Mouse (Mus musculus): ENCODE results near the gene Gm44596. TPM values are rescaled to one million over a fixed set of nuclear protein-coding genes. Genes with fewer than 3 reads are reported as not detected.

Gene Gm44596
- polyA plus RNA-seq, 1 experiment from 2014 or later, result not detected

DNA sequence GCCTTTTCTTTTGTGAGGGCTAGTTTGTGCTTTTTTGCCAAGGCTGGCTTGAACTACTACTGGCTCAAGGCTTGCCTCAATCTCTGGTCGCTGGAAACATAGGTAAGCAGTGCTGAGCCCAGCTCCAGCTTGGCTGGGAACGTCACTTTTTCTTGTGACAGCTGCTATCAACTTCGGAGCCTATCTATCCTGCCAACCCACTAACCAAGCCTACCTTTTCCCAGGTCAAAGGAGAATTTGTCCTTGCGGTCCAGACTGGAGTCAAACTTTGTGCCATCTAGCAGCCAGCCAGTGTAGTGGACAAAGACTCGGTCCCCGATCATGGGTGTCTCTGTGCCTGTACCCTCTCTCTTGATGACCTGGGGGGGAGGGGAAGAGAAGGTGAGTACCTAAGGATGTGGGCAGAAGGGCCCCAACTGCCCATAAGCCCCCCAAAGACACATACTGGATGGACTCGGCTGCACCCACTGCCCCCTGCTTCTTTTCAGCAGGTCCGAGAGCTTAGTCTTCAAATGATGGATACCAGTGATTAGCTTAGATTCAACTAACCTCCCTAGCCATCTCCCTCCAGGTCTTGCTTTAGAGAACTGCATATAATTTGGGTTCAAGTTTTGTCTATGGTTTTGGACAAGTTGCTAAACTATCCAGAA, 61.2 kb downstream of the Gm44596 start:
- H3K9me3 ChIP-seq, result no peaks in the 10 kb centered on the region
- ATAC-seq (ENCODE audit: low FRiP score, low read depth), result no peak
- H3K27me3 ChIP-seq, result no peaks in the 10 kb centered on the region
- peak overlapping the region; percentile 76 for H3K4me2 ChIP-seq
- WGBS, result 85% methylated on average over 8 of the region's 8 CpGs
- peaks cover 49% of the 10 kb centered on the region for H3K36me3 ChIP-seq
- peaks cover 19% of the 10 kb centered on the region for H3K4me1 ChIP-seq (replicated peaks)
- peak overlapping the region; percentile 78 for H3K9ac ChIP-seq
- peak overlapping the region; percentile 64 for H3K4me3 ChIP-seq
- H3K27ac ChIP-seq (replicated peaks), result peak overlapping the region; percentile 86; the same call in 1 of the 2 replicates

DNA sequence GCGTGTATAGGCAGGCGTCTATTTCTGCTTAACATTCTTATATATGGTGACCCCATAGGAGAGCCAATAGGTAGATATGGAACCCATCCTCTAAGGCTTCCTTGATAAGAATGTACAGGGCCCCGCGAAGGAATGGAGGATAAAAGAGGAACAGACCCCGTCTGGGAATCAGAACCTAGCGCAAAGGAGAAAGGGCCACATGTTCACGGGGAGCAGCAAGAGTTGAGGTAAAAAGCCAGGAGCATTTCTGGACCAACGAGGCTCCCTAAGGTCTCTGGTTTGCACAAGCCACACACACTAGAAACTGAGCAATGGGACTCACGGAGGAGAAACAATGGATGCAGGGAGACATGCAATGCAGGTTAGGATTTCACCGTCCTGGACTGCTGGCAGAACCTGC, 62.0 kb downstream of the Gm44596 start:
- WGBS, result 4% methylated on average over 10 of the region's 10 CpGs
- H3K4me3 ChIP-seq, result peak overlapping the region; percentile 64
- H3K9me3 ChIP-seq, result no peaks in the 10 kb centered on the region
- H3K4me2 ChIP-seq, result peak overlapping the region; percentile 76
- peaks cover 19% of the 10 kb centered on the region for H3K4me1 ChIP-seq (replicated peaks)
- no peaks in the 10 kb centered on the region for H3K27me3 ChIP-seq
- H3K36me3 ChIP-seq, result peaks cover 41% of the 10 kb centered on the region
- ATAC-seq (ENCODE audit: low FRiP score, low read depth), result no peak; the same call in 1 of the 2 replicates
- H3K27ac ChIP-seq (replicated peaks), result peak overlapping the region; percentile 86
- peak overlapping the region; percentile 78 for H3K9ac ChIP-seq

- no peaks in the 10 kb centered on the region for H3K9me3 ChIP-seq
- peaks cover 36% of the 10 kb centered on the region for H3K36me3 ChIP-seq
- peaks cover 19% of the 10 kb centered on the region for H3K4me1 ChIP-seq (replicated peaks)
- WGBS, result under 1% methylated on average over 52 of the region's 52 CpGs
- peak overlapping the region; percentile 86 for H3K27ac ChIP-seq (replicated peaks)
- peak overlapping the region; percentile 64 for H3K4me3 ChIP-seq
- ATAC-seq (ENCODE audit: low FRiP score, low read depth), result peak; percentile 65
- peak overlapping the region; percentile 78 for H3K9ac ChIP-seq
- H3K27me3 ChIP-seq, result no peaks in the 10 kb centered on the region
- H3K4me2 ChIP-seq, result peak overlapping the region; percentile 76
Observed at GRCm38 (mm10) chr6:128437731-128438316, 62.5 kb downstream of the Gm44596 start.

DNA sequence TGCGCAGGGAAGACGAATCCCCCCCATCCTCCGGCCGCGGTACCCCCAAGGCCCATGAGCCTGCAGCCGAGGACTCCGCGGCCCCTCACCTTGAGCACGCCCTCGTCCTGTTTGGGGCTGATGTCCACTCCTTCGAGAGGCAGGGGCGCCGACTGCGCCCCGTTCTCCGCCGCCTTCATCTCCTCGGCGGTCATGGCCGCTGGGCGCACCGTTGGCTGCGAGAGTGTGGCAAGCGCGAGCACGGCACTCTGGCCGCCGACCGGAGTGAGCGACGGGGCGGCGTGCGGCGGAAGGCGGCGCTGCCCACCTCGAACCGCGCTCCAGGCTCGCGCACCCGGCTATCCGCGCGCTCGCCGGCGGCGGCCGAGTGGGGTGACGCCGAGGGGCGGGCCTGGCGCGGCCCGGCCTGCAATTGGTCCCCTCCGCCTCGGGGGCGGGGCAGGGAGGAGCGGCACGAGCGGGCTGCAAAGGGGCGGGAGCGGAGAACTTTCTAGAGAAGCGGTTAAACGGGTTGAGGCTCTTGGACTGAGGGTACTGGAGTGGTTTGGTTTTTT, 63.1 kb downstream of the Gm44596 start, which contains the start of gene Fkbp4:
Gene Fkbp4 (minus strand): TSS at position 361 of the 554 bp plus-strand sequence.
- peaks cover 19% of the 10 kb centered on the region for H3K4me1 ChIP-seq (replicated peaks)
- H3K4me3 ChIP-seq, result peak within 1 kb of the TSS; percentile 64
- peaks cover 30% of the 10 kb centered on the region for H3K36me3 ChIP-seq
- H3K4me2 ChIP-seq, result peak within 1 kb of the TSS; percentile 76
- no peaks in the 10 kb centered on the region for H3K27me3 ChIP-seq
- WGBS, result under 1% methylated on average over 63 of the region's 67 CpGs
- peak within 1 kb of the TSS; percentile 86 for H3K27ac ChIP-seq (replicated peaks)
- H3K9ac ChIP-seq, result peak within 1 kb of the TSS; percentile 78
- no peaks in the 10 kb centered on the region for H3K9me3 ChIP-seq
- peak; percentile 94 for ATAC-seq (ENCODE audit: low FRiP score, low read depth)

- Histone ChIP-seq H3K4me2 (peak overlapping the region; percentile 76), H3K27me3 (no peaks in the 10 kb centered on the region), H3K4me3 (peak overlapping the region; percentile 64), H3K9ac (peak overlapping the region; percentile 38), H3K4me1 (replicated peaks) (peaks cover 19% of the 10 kb centered on the region), H3K27ac (replicated peaks) (peak overlapping the region; percentile 86), H3K9me3 (no peaks in the 10 kb centered on the region), H3K36me3 (peaks cover 25% of the 10 kb centered on the region)
- 29% methylated on average over 18 of the region's 18 CpGs for WGBS
- ATAC-seq (ENCODE audit: low FRiP score, low read depth), result no peak; the same call in 1 of the 2 replicates
Observed at GRCm38 (mm10) chr6:128438871-128439341, 63.6 kb downstream of the Gm44596 start.

DNA sequence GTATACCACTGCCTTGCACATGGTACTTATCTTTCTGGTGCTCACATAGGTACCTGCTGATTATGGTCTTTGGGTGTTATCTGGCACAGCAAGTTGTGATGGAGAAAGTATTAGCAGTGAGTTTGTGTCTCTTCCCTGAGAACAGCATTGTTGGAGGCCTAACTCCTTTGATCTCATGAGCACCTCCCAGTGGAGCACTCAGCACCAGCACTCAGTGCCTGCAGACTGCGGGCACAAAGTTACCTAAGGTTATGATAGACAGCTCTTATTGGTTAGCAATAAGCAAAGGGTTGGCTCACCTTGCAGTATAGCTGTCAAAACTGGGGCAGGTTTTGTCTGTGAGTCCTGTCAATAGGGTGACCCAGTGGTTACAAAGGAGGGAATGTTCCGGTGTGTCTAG, 64.9 kb downstream of the Gm44596 start:
- Histone ChIP-seq H3K4me2 (no peak overlapping the region), H3K27me3 (no peaks in the 10 kb centered on the region), H3K9ac (no peak overlapping the region), H3K4me3 (no peak overlapping the region), H3K4me1 (replicated peaks) (peaks cover 19% of the 10 kb centered on the region), H3K9me3 (no peaks in the 10 kb centered on the region), H3K36me3 (peaks cover 11% of the 10 kb centered on the region), H3K27ac (replicated peaks) (no peak overlapping the region)
- 90% methylated on average over 2 of the region's 2 CpGs for WGBS
- ATAC-seq (ENCODE audit: low FRiP score, low read depth), result no peak

DNA sequence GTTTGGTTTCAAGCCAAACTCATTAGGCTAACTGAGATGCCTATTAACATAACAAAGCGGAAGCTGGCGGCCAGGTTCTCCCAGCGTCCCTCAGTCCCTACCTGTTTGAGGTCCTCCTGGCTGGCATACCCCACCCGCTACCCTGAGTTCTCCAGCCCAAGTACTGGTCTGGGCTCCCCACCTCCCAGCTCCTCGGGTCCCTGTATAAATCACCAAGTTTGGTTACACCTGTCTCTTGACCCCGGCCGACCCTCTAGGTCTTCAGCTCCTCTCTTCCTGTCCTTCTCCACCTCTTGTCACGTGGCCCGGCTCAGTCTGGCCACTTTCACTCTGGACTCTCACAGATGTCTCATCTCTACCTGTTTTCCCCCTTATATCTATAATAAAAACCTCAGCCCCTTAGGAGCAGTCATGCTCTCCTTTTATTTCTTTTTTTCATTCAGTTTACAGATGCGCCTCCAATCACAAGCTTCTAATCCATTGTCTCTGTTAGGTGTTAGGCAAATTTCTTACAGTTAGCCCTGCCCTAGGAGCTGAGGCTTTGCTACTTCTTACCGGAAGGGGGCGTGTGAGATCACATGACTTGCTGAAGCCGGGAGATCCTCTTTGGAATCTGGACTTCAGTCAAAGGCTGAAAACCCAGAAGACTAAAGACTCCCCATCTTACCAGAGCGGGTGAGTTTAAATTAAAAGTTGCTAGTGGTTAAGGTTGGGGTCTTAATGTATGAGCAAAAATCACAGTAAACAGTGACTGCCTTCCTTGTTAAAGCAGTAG, 70.6 kb downstream of the Gm44596 start:
- H3K4me3 ChIP-seq, result peak overlapping the region; percentile 14; the same call in 1 of the 2 replicates
- H3K27me3 ChIP-seq, result no peaks in the 10 kb centered on the region
- H3K36me3 ChIP-seq, result no peaks in the 10 kb centered on the region
- peak; percentile 72 for ATAC-seq (ENCODE audit: low FRiP score, low read depth)
- H3K4me1 ChIP-seq (replicated peaks), result peaks cover 6% of the 10 kb centered on the region
- WGBS, result 17% methylated on average over 14 of the region's 14 CpGs
- H3K9ac ChIP-seq, result peak overlapping the region; percentile 27; the same call in 1 of the 2 replicates
- no peak overlapping the region for H3K27ac ChIP-seq (replicated peaks)
- H3K4me2 ChIP-seq, result peak overlapping the region; percentile 56
- H3K9me3 ChIP-seq, result no peaks in the 10 kb centered on the region

DNA sequence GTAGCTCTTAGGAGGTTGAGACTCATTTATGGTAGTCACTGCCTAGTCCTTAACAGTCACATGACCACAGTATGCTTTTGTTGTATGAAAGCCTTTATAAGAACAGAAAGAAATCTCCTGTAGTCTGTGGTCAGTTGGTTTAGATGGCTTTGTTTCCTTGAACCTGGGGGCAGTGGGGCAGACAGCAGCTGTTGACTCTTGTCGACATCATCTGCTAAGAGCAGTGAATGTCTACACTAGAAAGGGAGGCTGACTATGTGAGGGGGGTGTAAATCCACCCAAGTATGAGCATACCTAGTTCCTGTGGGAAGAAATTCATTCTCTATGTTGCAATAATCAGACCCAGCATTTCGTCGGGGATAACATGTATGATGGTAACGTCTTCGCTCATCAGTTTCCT, 71.8 kb downstream of the Gm44596 start:
- Histone ChIP-seq H3K4me2 (no peak overlapping the region), H3K9me3 (no peaks in the 10 kb centered on the region), H3K9ac (no peak overlapping the region), H3K4me1 (replicated peaks) (peaks cover 6% of the 10 kb centered on the region), H3K27ac (replicated peaks) (no peak overlapping the region), H3K4me3 (no peak overlapping the region), H3K27me3 (no peaks in the 10 kb centered on the region), H3K36me3 (no peaks in the 10 kb centered on the region)
- ATAC-seq (ENCODE audit: low FRiP score, low read depth), result no peak
- WGBS, result 95% methylated on average over 5 of the region's 5 CpGs

DNA sequence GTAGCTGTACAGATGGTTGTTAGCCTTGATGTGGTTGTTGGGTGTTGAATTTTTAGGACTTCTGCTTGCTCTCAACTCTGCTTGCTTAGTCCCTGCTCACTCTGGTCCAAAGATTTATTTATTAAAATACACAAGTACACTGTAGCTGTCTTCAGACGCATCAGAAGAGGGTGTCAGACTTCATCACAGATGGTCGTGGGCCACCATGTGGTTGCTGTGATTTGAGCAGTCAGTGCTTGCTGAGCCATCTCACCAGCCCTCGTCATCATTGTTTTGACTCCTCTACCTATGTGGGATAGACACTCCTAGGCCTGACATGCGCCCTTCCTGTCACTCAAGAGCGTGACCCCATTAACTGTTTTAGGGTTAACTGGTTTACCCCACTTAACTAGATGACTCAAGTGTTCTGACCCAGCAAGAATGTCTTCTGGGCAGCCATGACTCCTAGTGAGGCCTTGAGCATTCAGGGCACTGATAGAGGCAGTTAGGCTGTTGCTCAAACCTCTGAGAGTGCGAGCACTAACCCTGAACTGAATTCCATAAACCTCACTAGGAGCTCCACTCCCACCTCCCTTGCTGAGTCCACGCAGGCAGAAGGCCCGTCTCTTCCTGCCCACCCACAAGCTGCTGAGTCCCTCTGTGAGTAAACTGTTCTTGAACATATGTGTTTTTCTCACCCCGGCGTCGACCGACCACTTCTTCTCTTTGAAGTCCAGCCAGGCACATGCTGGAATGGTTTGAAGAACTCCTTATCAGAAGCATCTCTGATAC, 80.7 kb downstream of the Gm44596 start:
- Histone ChIP-seq H3K4me1 (replicated peaks) (no peaks in the 10 kb centered on the region), H3K9ac (no peak overlapping the region), H3K4me2 (no peak overlapping the region), H3K27ac (replicated peaks) (no peak overlapping the region), H3K9me3 (no peaks in the 10 kb centered on the region), H3K4me3 (no peak overlapping the region), H3K36me3 (no peaks in the 10 kb centered on the region), H3K27me3 (no peaks in the 10 kb centered on the region)
- ATAC-seq (ENCODE audit: low FRiP score, low read depth), result no peak
- WGBS, result 84% methylated on average over 12 of the region's 12 CpGs

All from hindbrain, embryonic 15.5 days (tissue).